Mouse (Mus musculus) T-helper 1 cell (primary cell): ENCODE measurements at regions not wholly inside any gene's neighbourhood (a gene's known extent, or its start where the extent isn't known, plus 50 kb on each side); places are given as distances from the start of the nearest gene placed in this dataset.
"Not testable (repeated sequence)": the region's sequence is repeated elsewhere in the genome, so short reads cannot be mapped to it uniquely, and the experiment has no call there.

Source experiments
- in situ Hi-C: fragments of 300-600 bp; cut with MboI, MseI; formaldehyde crosslinking; loops from one replicate; pipeline ENCODE4 v1.15.1; 2025; ENCODE audit warnings: high pct_unique_total_duplicates

- in situ Hi-C loops: not testable (repeated sequence)
Observed at GRCm38 (mm10) chr15:84616880-84617279, 52.5 kb upstream of the Prr5 start.

DNA sequence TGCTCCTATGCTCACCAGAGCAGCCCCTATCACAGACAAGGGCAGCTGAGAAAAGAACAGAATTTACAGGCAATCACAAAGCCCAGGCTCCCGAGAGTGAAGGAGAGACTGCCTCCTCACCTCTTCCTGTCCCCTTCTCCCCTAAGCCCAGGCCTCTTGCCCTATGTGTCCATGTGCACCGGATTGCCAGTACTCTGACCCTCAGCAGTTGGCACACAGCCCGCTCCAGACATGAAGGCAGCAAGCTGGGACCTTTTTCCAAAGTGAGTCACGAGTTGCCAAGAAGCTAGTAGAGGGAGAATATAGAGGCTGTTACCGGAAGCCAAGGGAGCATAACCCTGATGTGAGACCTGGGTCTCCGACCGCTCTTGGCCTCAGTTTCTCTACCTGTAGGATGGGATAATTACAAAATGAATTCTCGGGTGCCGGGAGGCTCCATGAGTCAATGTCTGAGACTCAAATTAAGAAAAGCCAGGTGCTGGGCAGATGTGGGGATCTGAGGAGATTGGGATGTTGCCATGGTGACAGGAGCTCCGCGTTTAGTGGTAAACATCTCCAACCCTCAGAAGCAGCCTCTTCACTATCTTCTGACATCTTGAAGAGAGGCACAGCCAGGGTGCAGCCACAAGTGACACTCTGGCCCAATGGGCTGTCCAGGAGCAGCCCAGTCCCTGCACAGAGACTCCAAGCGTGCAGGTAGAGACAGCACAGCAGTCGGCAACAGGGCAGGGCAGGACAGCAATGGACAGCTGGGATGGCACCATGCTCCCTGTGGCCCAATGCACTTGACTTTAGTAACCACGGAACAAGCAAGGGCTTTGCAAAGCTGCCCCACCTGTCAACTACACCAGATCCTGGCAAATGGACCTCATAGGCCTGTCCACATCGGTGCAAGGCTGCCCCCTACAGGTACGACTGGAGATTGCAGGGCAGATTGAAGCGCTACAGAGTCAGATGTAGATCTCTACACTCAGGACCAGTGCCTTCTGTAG is 55.6 kb upstream of the Prr5 start:
- in situ Hi-C loops: loop anchor here (5.0 kb wide), 2 partner anchors 77 to 332 kb away; no protein-coding TSS in a partner anchor

DNA sequence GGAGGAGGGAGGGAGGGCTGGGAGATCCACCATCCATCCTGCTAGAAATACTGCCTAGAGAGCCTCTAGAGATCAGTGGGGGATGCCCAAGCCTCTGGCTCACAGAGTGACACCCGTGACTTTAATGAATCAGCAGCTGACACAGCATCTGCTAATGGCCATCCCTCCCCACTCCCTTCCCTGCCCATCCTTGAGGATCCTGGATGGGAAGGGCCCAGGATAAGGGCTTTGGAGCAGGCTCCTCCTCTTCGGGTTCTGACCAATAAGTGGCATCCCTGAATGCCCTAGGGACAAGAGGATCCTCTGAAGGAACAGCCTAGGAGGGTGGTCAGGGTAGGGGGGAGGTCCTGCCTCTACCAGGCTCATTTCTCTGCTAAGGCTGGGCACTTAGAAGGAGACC is 55.3 kb upstream of the Rtl6 start:
- in situ Hi-C loops: loop anchor here (5.0 kb wide), 2 partner anchors 76 to 331 kb away; no protein-coding TSS in a partner anchor

GRCm38 (mm10) chr15:84609825-84610442 is 52.3 kb upstream of the Rtl6 start:
- in situ Hi-C loops: loop anchor here (5.0 kb wide), 2 partner anchors 73 to 328 kb away; no protein-coding TSS in a partner anchor

GRCm38 (mm10) chr15:84609063-84609462 is 51.4 kb upstream of the Rtl6 start:
- in situ Hi-C loops: no loop called here
